Mouse (Mus musculus) ES-E14 (cell line): ENCODE measurements around the gene Faiml.

Experiments used
- HCFC1 ChIP-seq: IDR thresholded peaks from 2 replicates; pipeline ENCODE4 v1.6.1; 2012; ENCODE audit warnings: low read length, inconsistent platforms, borderline replicate concordance; ENCODE audit not compliant: insufficient read depth
- MAFK ChIP-seq: IDR thresholded peaks from 2 replicates; pipeline ENCODE4 v1.6.1; 2014; ENCODE audit warnings: mild to moderate bottlenecking, low read depth, low read length, inconsistent platforms; ENCODE audit not compliant: insufficient read depth
- ZC3H11A ChIP-seq: IDR thresholded peaks from 2 replicates; pipeline ENCODE4 v1.6.1; 2012; ENCODE audit warnings: low read depth, mild to moderate bottlenecking, inconsistent platforms, low read length, borderline replicate concordance
- ZNF384 ChIP-seq: IDR thresholded peaks from 2 replicates; pipeline ENCODE4 v1.6.1; 2012; ENCODE audit warnings: low read depth, low read length, inconsistent platforms

DNA sequence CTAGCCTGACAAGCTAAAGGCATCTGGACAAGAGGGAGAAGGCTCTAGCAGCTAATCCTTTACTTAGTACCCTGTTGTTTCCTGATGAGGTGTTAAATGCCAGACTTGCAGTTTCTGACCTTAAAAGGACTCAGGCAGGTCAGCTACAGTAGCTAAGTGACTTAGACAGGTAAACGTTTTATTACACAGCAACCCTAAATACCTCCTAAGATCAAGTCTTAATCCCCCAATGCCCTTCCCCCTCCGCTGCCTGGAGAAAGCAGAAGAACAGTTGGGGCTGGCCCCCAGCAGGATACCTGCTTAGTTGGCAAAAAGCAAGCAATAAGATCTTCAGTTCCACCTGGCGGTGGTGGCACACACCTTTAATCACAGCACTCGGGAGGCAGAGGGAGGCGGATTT, 21.9 kb upstream of the Faiml start:
- TF ChIP-seq MAFK: no peak
- TF ChIP-seq HCFC1: no peak
- no peak for TF ChIP-seq ZNF384
- no peak for TF ChIP-seq ZC3H11A
